Mouse (Mus musculus) ES-E14 (cell line): ENCODE measurements at regions not wholly inside any gene's neighbourhood (a gene's known extent, or its start where the extent isn't known, plus 50 kb on each side); places are given as distances from the start of the nearest gene placed in this dataset.

Experiments
- CHD2 ChIP-seq: IDR thresholded peaks from 2 replicates; pipeline ENCODE4 v1.6.1; 2014; ENCODE audit warnings: mild to moderate bottlenecking, low read depth, low read length, inconsistent platforms
- MAFK ChIP-seq: IDR thresholded peaks from 2 replicates; pipeline ENCODE4 v1.6.1; 2014; ENCODE audit warnings: mild to moderate bottlenecking, low read depth, low read length, inconsistent platforms; ENCODE audit not compliant: insufficient read depth
- ZC3H11A ChIP-seq: IDR thresholded peaks from 2 replicates; pipeline ENCODE4 v1.6.1; 2012; ENCODE audit warnings: low read depth, mild to moderate bottlenecking, inconsistent platforms, low read length, borderline replicate concordance
- ZNF384 ChIP-seq: IDR thresholded peaks from 2 replicates; pipeline ENCODE4 v1.6.1; 2012; ENCODE audit warnings: low read depth, low read length, inconsistent platforms

DNA sequence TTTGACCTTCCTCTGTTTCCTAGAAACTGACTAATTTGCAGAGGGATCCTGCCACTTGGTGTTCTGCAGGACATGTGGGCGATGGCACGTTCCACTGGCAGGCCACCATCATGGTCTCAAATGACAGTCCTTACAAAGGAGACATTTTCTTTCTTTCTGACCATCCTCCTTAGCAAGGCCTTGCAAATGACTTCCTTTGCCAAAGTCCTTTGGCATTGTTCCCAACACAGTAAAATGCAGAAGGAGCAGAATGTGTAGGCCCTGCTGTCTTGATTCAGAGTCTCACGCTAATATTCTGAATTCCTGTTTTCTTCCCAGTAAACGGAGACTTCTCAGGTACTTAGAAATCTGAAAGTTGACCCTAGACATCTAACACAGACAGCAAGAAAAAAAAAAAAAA, 308.3 kb upstream of the Cxadr start:
- TF ChIP-seq MAFK = no peak
- no peak for TF ChIP-seq CHD2
- TF ChIP-seq ZNF384 = no peak
- TF ChIP-seq ZC3H11A = no peak
